Mouse (Mus musculus): ENCODE data around the gene Hes3. TPM values are rescaled to one million over a fixed set of nuclear protein-coding genes. Genes with fewer than 3 reads are reported as not detected.

Hes3 gene
- polyA plus RNA-seq, 1 experiment from 2014 or later = not detected

DNA sequence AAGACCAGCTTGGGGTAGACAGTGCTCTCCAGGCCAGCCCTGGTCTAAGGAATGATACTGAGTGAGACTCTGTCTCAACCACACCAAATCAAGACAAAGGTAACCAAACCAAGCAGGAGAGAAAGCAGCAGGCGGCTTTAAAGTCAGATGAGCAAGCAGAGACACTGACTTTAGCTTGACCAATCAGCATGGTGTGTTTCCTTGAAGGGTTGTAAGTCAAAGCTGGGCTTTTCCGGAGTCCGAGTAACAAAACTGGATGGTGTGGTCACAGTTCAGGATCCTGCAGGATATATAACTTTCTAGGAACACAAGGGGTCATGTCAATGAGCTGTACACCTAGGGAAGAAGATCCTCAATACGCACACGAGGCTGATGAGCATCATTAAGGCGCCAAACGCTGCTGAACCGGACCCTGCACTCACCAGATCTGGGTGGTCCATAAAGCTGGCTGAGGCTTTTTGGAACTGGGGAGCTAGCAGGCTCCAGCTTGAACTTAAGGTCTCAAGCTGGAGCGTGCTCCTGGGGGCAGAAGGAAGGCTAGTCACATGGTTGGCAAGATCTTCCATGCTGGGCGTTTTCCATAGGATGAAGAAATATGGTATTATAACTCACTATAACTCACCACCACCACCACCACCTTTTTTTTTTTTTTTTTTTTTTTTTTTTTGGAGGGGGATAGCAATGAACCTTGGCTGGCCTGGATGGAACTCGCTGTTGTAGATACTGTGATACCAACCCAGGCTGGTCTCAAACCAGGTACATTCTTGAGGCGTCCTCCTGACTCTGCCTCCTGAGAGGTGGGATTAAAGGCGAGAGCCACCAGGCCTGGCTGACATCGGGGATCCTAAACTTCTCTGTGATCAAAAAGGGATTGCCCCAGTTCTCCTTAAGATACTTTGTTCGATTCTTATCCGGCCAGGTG lies 33.4 kb upstream of the Hes3 start:
- ATAC-seq (ENCODE audit: insufficient read depth) = peak; percentile 34
- WGBS (ENCODE audit: insufficient replicate concordance) = 44% methylated on average over 16 of the region's 16 CpGs
- Histone ChIP-seq H3K4me2 (peak overlapping the region; percentile 87), H3K4me1 (replicated peaks) (peaks cover 41% of the 10 kb centered on the region), H3K9me3 (replicated peaks) (no peaks in the 10 kb centered on the region), H3K9ac (peak overlapping the region; percentile 93; the same call in 1 of the 2 replicates), H3K4me3 (replicated peaks) (peak overlapping the region; percentile 98), H3K36me3 (replicated peaks) (peaks cover 24% of the 10 kb centered on the region), H3K27me3 (peaks cover 4% of the 10 kb centered on the region; the same call in 1 of the 2 replicates), H3K27ac (replicated peaks) (peak overlapping the region; percentile 77; the same call in 1 of the 2 replicates)

DNA sequence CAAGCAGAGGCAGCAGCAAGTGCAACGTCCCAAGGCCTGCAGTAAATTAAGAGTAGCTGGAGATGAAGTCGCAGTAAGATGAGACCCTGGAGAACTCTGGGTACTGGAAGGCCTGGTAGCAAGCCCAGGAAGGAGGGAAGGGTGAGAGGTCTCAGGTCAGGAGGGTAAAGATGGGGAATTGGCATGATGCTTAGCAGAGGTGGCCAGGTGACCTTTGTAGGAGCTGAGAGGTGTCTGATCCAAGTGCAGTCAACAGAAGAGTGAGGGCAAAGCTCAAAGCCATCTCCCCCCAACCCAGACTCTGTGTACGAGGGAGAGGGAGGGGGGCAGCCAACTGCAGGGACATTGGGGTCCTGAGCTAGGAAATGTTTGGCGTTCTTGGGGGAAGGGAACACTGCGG lies 30.0 kb upstream of the Hes3 start:
- Histone ChIP-seq H3K4me3 (replicated peaks) (no peak overlapping the region), H3K27ac (replicated peaks) (no peak overlapping the region), H3K9me3 (replicated peaks) (no peaks in the 10 kb centered on the region), H3K4me1 (replicated peaks) (peaks cover 22% of the 10 kb centered on the region), H3K36me3 (replicated peaks) (no peaks in the 10 kb centered on the region), H3K27me3 (peaks cover 35% of the 10 kb centered on the region), H3K9ac (no peak overlapping the region), H3K4me2 (no peak overlapping the region)
- WGBS (ENCODE audit: insufficient replicate concordance) = 53% methylated on average over 5 of the region's 5 CpGs
- ATAC-seq (ENCODE audit: insufficient read depth) = no peak

DNA sequence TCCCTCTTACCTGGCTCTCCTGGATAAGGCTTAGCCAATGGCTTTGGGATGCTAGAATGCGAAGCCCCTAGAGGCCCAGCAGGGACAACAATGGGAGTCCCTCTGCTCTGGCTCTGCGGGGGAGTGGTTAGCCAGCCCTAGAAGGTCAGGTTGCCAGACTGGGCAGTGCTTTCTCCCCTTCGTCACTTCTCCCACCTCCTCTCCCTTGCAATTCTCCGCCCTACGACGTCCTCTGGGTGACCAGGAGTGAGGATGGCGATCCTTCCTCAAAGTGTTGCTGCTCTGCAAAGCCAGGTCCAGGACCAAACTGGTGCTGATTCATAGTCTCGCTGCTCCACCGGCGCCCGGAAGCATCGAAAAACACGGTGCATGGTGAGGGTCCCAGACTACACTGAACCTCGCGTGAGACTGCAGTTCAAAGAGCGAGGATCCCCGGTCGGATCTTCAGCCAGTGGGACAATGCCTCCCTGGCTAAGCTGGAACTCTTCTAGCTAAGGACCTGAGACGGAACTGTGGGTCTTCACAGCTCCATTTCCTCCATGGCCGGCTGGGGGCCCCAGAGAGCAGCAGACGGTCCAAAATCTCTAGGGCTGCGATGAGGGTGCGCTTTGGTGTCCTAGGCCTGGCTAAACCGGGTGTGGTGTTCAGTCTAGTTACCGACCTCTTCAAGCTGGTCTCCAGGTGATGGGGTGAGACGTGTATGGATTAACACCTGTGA lies 27.2 kb upstream of the Hes3 start, which contains the start of gene Rnf207:
TSS of gene Rnf207 (minus strand) at position 477 of the 718 bp plus-strand sequence.
- Histone ChIP-seq H3K27ac (replicated peaks) (no peak within 1 kb of the TSS), H3K4me3 (replicated peaks) (0 out of 2 replicates have a peak within 1 kb of the TSS, but pooled peaks have one; percentile 10), H3K9me3 (replicated peaks) (no peaks in the 10 kb centered on the region), H3K36me3 (replicated peaks) (no peaks in the 10 kb centered on the region), H3K9ac (no peak within 1 kb of the TSS), H3K4me1 (replicated peaks) (0 out of 2 replicates have a peak, but pooled peaks cover 6% of the 10 kb centered on the region), H3K27me3 (peaks cover 63% of the 10 kb centered on the region), H3K4me2 (peak within 1 kb of the TSS; percentile 49)
- WGBS (ENCODE audit: insufficient replicate concordance) = 6% methylated on average over 26 of the region's 26 CpGs
- ATAC-seq (ENCODE audit: insufficient read depth) = no peak

DNA sequence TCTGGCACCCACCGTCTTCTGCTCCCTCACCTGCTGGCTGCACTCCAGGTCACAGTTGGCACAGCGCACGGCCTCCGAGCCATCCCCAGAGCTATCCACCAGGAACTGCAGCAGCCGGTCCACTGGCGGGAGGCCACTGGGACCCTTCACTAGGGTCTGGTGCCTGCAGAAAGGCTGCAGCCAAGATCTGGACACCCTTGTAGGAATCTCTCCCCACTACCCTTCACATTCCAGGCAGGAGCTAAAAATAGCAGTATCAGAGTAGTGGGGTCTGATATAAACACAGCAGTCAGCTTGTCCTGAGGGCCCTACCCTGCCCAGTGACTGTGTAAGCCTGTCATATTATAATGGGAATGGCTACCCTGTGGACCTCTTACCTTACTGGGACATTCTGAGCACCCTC lies 26.2 kb upstream of the Hes3 start:
- Histone ChIP-seq H3K4me3 (replicated peaks) (no peak overlapping the region), H3K4me1 (replicated peaks) (peaks cover 16% of the 10 kb centered on the region), H3K9me3 (replicated peaks) (no peaks in the 10 kb centered on the region), H3K27ac (replicated peaks) (no peak overlapping the region), H3K27me3 (peaks cover 73% of the 10 kb centered on the region), H3K36me3 (replicated peaks) (no peaks in the 10 kb centered on the region), H3K4me2 (no peak overlapping the region), H3K9ac (no peak overlapping the region)
- 74% methylated on average over 6 of the region's 6 CpGs for WGBS (ENCODE audit: insufficient replicate concordance)
- ATAC-seq (ENCODE audit: insufficient read depth) = no peak

DNA sequence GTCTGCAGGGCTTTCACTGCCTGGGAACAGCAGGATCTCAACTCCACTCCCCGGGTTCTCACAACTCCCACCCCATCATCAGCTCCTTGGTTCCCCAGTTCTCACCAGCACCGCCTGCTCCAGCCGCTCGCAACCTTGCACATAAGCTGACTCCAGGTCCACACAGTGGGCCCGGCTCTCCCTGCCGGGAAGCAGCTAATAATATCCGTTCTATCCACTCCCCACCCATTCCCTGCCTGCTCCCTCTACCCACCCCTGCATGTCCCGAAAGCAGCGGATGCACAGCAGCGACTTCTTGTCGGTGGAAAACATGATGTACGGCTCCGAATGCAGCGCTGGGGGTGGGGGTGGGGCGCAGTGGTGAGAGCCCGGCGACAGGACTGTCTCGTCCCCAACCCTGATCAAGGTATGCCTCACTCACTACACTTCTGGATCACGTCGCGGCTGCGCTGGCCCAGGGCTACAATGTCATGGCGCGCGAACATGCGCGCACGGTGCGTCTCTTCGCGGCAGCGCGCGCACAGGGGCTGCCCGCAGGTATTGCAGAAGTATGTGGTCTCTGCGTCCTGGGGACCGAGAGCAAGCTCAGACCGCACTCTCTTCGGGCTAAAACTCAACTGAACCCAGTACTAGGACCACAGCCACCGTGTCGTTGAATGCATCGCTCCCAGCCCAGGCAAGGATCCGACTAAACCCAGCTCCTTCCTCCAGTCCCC lies 24.2 kb upstream of the Hes3 start:
- WGBS (ENCODE audit: insufficient replicate concordance) = 2% methylated on average over 43 of the region's 43 CpGs

DNA sequence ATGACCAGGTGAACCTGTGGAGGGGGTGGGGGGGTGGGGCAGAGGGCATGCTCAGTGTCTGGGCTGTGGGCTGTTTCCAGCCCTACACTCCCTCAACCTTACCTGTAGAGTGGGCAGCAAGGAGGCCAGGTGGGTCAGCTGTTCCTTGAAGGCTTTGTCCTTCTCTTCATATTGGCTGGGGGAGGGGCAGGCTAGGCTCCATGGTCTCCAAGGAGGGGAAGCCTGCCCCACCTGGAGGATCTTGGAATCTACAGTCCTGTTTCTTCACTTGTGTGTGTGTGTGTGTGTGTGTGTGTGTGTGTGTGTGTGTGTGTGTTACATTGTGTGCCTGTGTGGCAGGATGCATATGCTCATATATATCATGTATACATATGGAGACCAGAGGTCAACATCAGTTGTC lies 22.5 kb upstream of the Hes3 start:
- H3K4me1 ChIP-seq (replicated peaks) = peaks cover 22% of the 10 kb centered on the region
- no peaks in the 10 kb centered on the region for H3K9me3 ChIP-seq (replicated peaks)
- H3K36me3 ChIP-seq (replicated peaks) = no peaks in the 10 kb centered on the region
- H3K9ac ChIP-seq = no peak overlapping the region
- no peak for ATAC-seq (ENCODE audit: insufficient read depth)
- H3K27me3 ChIP-seq = peaks cover 92% of the 10 kb centered on the region
- H3K4me3 ChIP-seq (replicated peaks) = no peak overlapping the region
- H3K4me2 ChIP-seq = no peak overlapping the region
- H3K27ac ChIP-seq (replicated peaks) = no peak overlapping the region

More for the DNA sequence above, 24.2 kb upstream of the Hes3 start:
- H3K27me3 ChIP-seq = peaks cover 89% of the 10 kb centered on the region
- no peaks in the 10 kb centered on the region for H3K36me3 ChIP-seq (replicated peaks)
- no peak overlapping the region for H3K27ac ChIP-seq (replicated peaks)
- no peak overlapping the region for H3K9ac ChIP-seq
- H3K4me1 ChIP-seq (replicated peaks) = peaks cover 22% of the 10 kb centered on the region
- peak overlapping the region; percentile 15 for H3K4me2 ChIP-seq
- H3K9me3 ChIP-seq (replicated peaks) = no peaks in the 10 kb centered on the region
- ATAC-seq (ENCODE audit: insufficient read depth) = no peak
- no peak overlapping the region; the same call in 1 of the 2 replicates for H3K4me3 ChIP-seq (replicated peaks)

DNA sequence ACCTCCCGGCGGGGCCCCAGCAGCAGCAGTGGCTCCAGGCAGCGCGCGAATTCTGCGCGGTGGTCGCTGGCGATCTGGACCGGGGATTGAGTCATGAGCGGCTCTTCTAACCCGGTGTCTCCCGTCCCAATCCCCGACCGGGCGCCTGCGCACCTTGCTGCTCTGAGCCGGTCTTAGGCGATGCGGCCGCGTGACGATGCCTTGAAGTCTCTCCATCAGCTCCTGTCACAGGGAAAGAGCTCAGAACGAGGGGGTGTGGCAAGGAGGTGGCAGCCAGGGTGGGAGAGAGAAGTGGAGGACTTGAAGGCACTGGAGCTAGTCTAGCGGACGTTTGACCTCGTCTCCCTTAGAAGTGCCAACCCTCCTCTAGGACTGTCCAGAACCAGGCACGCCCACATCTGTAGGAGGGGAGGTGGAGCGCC lies 21.8 kb upstream of the Hes3 start:
- H3K9me3 ChIP-seq (replicated peaks) = no peaks in the 10 kb centered on the region
- peak overlapping the region; percentile 24 for H3K4me3 ChIP-seq (replicated peaks)
- H3K4me1 ChIP-seq (replicated peaks) = peaks cover 16% of the 10 kb centered on the region
- ATAC-seq (ENCODE audit: insufficient read depth) = no peak
- no peak overlapping the region for H3K27ac ChIP-seq (replicated peaks)
- H3K9ac ChIP-seq = no peak overlapping the region
- no peaks in the 10 kb centered on the region for H3K36me3 ChIP-seq (replicated peaks)
- peaks cover 85% of the 10 kb centered on the region for H3K27me3 ChIP-seq
- peak overlapping the region; percentile 47 for H3K4me2 ChIP-seq
- 1% methylated on average over 29 of the region's 29 CpGs for WGBS (ENCODE audit: insufficient replicate concordance)

DNA sequence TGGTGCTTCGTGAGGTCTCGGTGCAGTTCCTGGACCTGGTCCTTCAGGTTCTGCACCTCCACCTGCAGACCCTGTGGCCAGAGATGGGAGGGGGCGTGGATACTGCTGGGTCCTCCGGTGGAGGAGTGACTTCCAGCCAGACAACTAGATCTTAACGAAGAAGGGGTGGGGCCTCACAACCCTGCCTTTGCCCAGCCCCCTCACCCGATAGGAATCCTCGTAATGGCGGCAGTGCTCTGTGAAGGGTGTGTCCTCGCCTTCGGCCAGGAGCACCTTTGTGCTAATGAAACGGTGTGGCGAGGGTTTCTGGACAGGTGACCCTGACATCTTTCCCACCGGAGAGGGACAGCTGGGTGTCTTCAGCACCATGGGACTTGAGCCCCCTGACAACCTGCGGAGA lies 20.7 kb upstream of the Hes3 start:
- Histone ChIP-seq H3K9ac (no peak overlapping the region), H3K4me3 (replicated peaks) (no peak overlapping the region), H3K36me3 (replicated peaks) (no peaks in the 10 kb centered on the region), H3K27ac (replicated peaks) (no peak overlapping the region), H3K27me3 (peaks cover 74% of the 10 kb centered on the region), H3K4me1 (replicated peaks) (peaks cover 16% of the 10 kb centered on the region), H3K4me2 (peak overlapping the region; percentile 15; the same call in 1 of the 2 replicates), H3K9me3 (replicated peaks) (no peaks in the 10 kb centered on the region)
- no peak for ATAC-seq (ENCODE audit: insufficient read depth)
- 6% methylated on average over 14 of the region's 14 CpGs for WGBS (ENCODE audit: insufficient replicate concordance)

DNA sequence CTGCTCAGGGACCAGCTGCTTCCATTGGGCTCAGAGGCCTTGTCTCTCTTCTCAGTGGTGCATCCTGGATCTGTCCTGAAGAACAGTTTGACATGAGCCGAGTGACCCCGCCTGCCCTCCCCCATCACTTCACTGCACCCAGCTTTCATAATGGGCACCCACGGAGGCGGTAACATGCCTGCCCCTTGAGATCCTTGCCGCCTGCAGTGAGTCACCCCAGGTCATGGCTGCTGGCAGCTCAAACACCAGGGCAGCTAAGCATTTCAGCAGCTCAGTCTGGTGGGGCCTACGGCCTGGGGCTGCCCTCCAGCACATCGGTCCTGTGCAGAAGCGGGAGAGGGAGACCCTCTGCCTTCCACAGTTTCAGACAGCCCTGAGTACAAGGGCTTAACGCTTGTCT lies 16.1 kb upstream of the Hes3 start:
- no peak overlapping the region for H3K9ac ChIP-seq
- no peak for ATAC-seq (ENCODE audit: insufficient read depth)
- peaks cover 5% of the 10 kb centered on the region for H3K4me1 ChIP-seq (replicated peaks)
- H3K4me3 ChIP-seq (replicated peaks) = no peak overlapping the region
- H3K36me3 ChIP-seq (replicated peaks) = peaks cover 23% of the 10 kb centered on the region
- H3K27me3 ChIP-seq = peaks cover 28% of the 10 kb centered on the region
- no peak overlapping the region for H3K4me2 ChIP-seq
- H3K27ac ChIP-seq (replicated peaks) = no peak overlapping the region
- WGBS (ENCODE audit: insufficient replicate concordance) = 78% methylated on average over 9 of the region's 9 CpGs
- H3K9me3 ChIP-seq (replicated peaks) = no peaks in the 10 kb centered on the region

DNA sequence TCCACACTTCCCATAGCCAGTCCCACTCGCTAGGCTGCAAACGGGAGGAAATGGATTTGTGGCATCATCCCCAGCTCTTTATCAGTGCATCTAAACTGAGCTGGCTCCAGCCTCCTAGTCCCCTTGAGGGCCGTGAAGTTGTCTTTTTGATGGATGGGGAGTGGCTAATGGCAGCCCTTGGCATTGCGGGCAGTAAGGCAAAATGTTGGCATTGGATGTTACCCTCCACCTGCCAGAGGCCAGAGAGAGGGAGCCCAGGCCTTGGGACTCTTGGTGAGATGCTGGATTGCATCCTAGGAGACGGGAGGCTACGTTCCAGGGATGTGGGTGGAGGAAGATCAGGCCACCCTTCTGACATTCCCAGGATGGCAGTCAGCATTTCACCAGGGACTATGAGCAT lies 14.5 kb upstream of the Hes3 start:
- no peak overlapping the region for H3K4me2 ChIP-seq
- peaks cover 36% of the 10 kb centered on the region for H3K36me3 ChIP-seq (replicated peaks)
- ATAC-seq (ENCODE audit: insufficient read depth) = no peak
- H3K27me3 ChIP-seq = peaks cover 12% of the 10 kb centered on the region
- H3K9me3 ChIP-seq (replicated peaks) = no peaks in the 10 kb centered on the region
- WGBS (ENCODE audit: insufficient replicate concordance) = 66% methylated on average over 6 of the region's 6 CpGs
- no peak overlapping the region for H3K27ac ChIP-seq (replicated peaks)
- H3K4me1 ChIP-seq (replicated peaks) = no peaks in the 10 kb centered on the region
- no peak overlapping the region for H3K4me3 ChIP-seq (replicated peaks)
- H3K9ac ChIP-seq = no peak overlapping the region

DNA sequence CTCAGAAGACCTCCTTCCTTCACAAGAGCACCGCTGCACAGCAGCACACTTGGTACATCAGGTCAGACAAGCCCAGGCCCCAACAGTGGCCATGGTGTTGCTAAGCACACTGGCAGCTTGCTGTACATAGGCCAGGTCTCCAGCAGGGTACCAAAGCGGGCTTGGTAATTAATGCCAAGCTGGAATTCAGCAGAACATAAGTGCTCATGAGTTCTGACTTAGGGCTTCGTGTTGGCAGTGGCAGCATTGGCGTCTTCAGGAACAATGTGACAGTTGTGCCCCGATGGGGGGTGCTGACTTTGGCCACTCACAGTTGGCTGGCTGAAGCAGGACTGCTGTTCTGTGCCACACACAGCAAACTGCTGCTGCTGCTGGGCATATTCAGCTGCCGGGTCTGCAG lies 13.2 kb upstream of the Hes3 start:
- H3K4me2 ChIP-seq = no peak overlapping the region
- peaks cover 48% of the 10 kb centered on the region for H3K36me3 ChIP-seq (replicated peaks)
- H3K9me3 ChIP-seq (replicated peaks) = no peaks in the 10 kb centered on the region
- WGBS (ENCODE audit: insufficient replicate concordance) = 80% methylated on average over 6 of the region's 6 CpGs
- no peak overlapping the region for H3K27ac ChIP-seq (replicated peaks)
- ATAC-seq (ENCODE audit: insufficient read depth) = no peak
- no peak overlapping the region for H3K9ac ChIP-seq
- H3K4me1 ChIP-seq (replicated peaks) = no peaks in the 10 kb centered on the region
- no peaks in the 10 kb centered on the region for H3K27me3 ChIP-seq
- no peak overlapping the region for H3K4me3 ChIP-seq (replicated peaks)
